Mouse (Mus musculus) embryonic facial prominence, embryonic 14.5 days (tissue): ENCODE data around the gene Cep131. TPM values are rescaled to one million over a fixed set of nuclear protein-coding genes. Genes with fewer than 3 reads are reported as not detected.
A peak's percentile ranks its signal among the peaks of the same experiment; 100 is the strongest.

Experiments
- ATAC-seq: fragments of 200-750 bp; cut with Nextera tagmentation; 2 replicates; pipeline ENCODE4 v1.8.0; 2017; ENCODE audit warnings: low read depth, moderate number of reproducible peaks, moderate TSS enrichment
- DNase-seq: peaks from one replicate; pipeline ENCODE4 v3.0.0-alpha.2; 2015; ENCODE audit warnings: low spot score
- H3K27ac ChIP-seq: fragments of 300-500 bp; sonication (generic); replicated peaks from 2 replicates; pipeline ENCODE4 v1.5.1; 2014; ENCODE audit warnings: low read depth, mild to moderate bottlenecking, low read length, moderate library complexity
- H3K27me3 ChIP-seq: fragments of 300-500 bp; sonication (generic); replicated peaks from 2 replicates; pipeline ENCODE4 v1.6.1; 2014; ENCODE audit warnings: low read length; ENCODE audit not compliant: control insufficient read depth, insufficient read depth
- H3K36me3 ChIP-seq: fragments of 300-500 bp; sonication (generic); 2 replicates; pipeline ENCODE4 v1.6.1; 2014; ENCODE audit warnings: low read length, mixed read lengths; ENCODE audit not compliant: control insufficient read depth, insufficient read depth
- H3K4me1 ChIP-seq: fragments of 300-500 bp; sonication (generic); 2 replicates; pipeline ENCODE4 v1.6.1; 2014; ENCODE audit warnings: antibody characterized with exemption, low read length; ENCODE audit not compliant: control insufficient read depth, insufficient read depth
- H3K4me2 ChIP-seq: fragments of 300-500 bp; sonication (generic); 2 replicates; pipeline ENCODE4 v1.6.1; 2014; ENCODE audit warnings: low read depth, mild to moderate bottlenecking, low read length, moderate library complexity, mixed read lengths
- H3K4me3 ChIP-seq: fragments of 300-500 bp; sonication (generic); 2 replicates; pipeline ENCODE4 v1.5.1; 2014; ENCODE audit warnings: low read depth, mild to moderate bottlenecking, low read length
- H3K9ac ChIP-seq: fragments of 300-500 bp; sonication (generic); 2 replicates; pipeline ENCODE4 v1.6.1; 2014; ENCODE audit warnings: low read depth, mild to moderate bottlenecking, low read length, moderate library complexity, mixed read lengths
- H3K9me3 ChIP-seq: fragments of 300-500 bp; sonication (generic); 2 replicates; pipeline ENCODE4 v1.6.1; 2016; ENCODE audit warnings: low read length; ENCODE audit not compliant: control insufficient read depth
- WGBS: fragments of 180-500 bp; shearing (Covaris S2); extraction: QIAGEN DNeasy Blood & Tissue Kit; methylation state at CpG from one replicate; pipeline ENCODE4 v1.1.7; 2014; 5-methylcytosine and 5-hydroxymethylcytosine counted together
- polyA plus RNA-seq: library from polyadenylated mRNA; unstranded; fragments of >200 nt; fragmentation: Nextera tagmentation; extraction: Ambion mirVana; gene quantifications from 2 replicates; pipeline ENCODE4 v1.2.1, GENCODE M21; 2014

Gene Cep131
- polyA plus RNA-seq, 1 experiment from 2014 or later, result 28.2 TPM

DNA sequence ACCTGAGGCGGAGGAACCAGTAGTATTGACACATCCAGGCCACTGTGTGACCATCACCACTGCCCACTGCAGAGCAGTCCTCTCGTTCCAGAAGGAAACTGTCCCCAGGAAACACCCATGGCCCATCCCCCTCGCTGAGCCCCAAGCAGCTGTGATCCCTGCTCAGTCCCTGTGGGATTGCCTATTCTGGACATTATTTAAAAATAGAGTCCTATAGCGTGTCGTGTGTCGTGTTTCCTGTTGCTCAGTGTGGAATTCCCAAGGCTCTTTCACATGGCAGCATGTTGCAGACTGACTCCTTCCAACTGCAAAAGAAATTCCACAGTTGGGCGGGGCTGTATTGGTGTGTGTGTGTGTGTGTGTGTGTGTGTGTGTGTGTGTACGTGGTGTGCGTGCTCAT, 34.4 kb downstream of the Cep131 start:
- Histone ChIP-seq H3K9ac (no peak overlapping the region), H3K36me3 (no peaks in the 10 kb centered on the region), H3K4me3 (no peak overlapping the region), H3K27ac (no peak overlapping the region), H3K4me1 (peaks cover 18% of the 10 kb centered on the region), H3K9me3 (no peaks in the 10 kb centered on the region), H3K27me3 (peaks cover 18% of the 10 kb centered on the region), H3K4me2 (no peak overlapping the region)
- ATAC-seq, result 0 out of 2 replicates have a peak, but pooled peaks have one; percentile 30
- 58% methylated on average over 9 of the region's 9 CpGs for WGBS
- DNase-seq, result peak; percentile 65

DNA sequence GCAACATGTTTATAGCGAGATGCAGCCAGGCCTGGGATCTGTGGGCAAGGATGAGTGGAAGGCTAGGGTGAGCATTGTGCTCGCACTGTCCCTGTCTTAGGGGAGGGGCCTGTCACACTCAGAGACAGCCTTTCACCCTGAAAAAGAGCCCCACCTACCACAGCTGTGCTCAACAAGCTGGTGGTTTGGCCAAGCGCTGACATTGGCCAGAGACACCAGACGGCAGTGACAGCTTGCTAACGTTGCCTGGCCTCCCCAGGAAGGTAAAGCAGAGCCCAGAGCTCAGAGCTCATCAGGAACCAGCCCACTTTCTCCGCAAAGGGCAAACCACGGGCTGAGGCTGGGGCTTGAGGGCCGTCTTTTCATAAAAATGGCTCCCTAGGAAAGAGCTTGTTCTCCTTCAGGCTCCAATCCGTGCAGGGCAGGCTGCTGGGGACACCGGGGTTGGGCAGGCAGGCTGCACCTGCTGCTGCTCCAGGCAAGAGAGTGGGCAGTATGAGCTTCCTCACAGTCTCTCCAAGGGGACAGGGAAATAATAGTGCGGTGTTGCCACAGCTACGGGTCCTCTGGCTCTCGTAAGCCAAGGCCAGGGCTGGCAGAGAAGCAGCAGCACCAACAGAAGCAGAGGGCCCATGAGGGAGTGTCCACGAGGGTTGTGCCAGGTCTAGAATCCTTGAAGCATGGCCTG, 35.4 kb downstream of the Cep131 start:
- Histone ChIP-seq H3K4me3 (no peak overlapping the region), H3K4me2 (no peak overlapping the region), H3K36me3 (no peaks in the 10 kb centered on the region), H3K27ac (no peak overlapping the region; the same call in 1 of the 2 replicates), H3K4me1 (peaks cover 19% of the 10 kb centered on the region), H3K9ac (no peak overlapping the region), H3K9me3 (no peaks in the 10 kb centered on the region), H3K27me3 (peaks cover 25% of the 10 kb centered on the region)
- 49% methylated on average over 14 of the region's 14 CpGs for WGBS
- peak; percentile 43; the same call in 1 of the 2 replicates for ATAC-seq
- peak; percentile 50 for DNase-seq

DNA sequence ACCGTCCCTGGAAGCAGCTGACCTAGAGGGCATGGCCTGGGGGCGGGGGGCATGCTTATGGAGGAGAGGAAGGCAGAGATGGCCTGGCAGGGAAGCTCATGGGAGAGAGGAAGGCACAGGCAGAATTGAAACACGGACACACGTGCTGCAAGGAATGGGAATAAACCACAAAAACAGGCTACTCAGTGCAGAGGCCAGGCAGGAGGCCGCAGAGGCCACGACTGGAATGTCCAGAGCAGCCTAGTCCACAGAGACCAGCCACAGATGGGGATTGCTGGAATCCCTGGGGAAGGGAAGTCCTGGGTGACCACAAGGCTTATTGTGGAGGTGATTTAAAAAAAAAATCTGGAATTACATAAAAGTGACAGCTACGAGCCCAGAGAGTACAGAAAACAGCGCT, 37.6 kb downstream of the Cep131 start:
- WGBS, result 77% methylated on average over 8 of the region's 8 CpGs
- Histone ChIP-seq H3K4me3 (no peak overlapping the region), H3K4me2 (no peak overlapping the region), H3K4me1 (peaks cover 25% of the 10 kb centered on the region), H3K9ac (no peak overlapping the region), H3K27ac (no peak overlapping the region), H3K36me3 (no peaks in the 10 kb centered on the region), H3K9me3 (no peaks in the 10 kb centered on the region), H3K27me3 (peaks cover 28% of the 10 kb centered on the region)
- no peak for ATAC-seq
- no peak for DNase-seq

DNA sequence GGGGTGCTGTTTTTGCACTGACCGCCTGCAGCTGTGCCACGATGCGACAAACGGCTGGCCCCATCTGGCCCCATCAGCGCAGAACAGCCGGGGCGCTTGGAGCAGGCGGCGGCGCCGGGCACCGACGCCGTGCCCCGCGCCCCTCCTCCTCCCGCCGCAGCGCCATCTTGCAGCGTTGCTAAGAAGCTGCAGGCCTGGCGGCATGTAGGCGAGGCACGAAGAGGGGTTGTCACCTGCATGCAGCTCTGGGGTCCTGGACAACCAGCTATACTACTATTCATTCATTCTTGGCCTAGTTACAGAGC, 38.4 kb downstream of the Cep131 start:
- Histone ChIP-seq H3K4me2 (peak overlapping the region; percentile 96), H3K9me3 (no peaks in the 10 kb centered on the region), H3K27ac (no peak overlapping the region), H3K9ac (peak overlapping the region; percentile 74; the same call in 1 of the 2 replicates), H3K27me3 (peaks cover 28% of the 10 kb centered on the region), H3K36me3 (no peaks in the 10 kb centered on the region), H3K4me3 (peak overlapping the region; percentile 65), H3K4me1 (peaks cover 25% of the 10 kb centered on the region)
- 14% methylated on average over 4 of the region's 23 CpGs for WGBS
- DNase-seq, result peak; percentile 47
- 0 out of 2 replicates have a peak, but pooled peaks have one; percentile 26 for ATAC-seq

DNA sequence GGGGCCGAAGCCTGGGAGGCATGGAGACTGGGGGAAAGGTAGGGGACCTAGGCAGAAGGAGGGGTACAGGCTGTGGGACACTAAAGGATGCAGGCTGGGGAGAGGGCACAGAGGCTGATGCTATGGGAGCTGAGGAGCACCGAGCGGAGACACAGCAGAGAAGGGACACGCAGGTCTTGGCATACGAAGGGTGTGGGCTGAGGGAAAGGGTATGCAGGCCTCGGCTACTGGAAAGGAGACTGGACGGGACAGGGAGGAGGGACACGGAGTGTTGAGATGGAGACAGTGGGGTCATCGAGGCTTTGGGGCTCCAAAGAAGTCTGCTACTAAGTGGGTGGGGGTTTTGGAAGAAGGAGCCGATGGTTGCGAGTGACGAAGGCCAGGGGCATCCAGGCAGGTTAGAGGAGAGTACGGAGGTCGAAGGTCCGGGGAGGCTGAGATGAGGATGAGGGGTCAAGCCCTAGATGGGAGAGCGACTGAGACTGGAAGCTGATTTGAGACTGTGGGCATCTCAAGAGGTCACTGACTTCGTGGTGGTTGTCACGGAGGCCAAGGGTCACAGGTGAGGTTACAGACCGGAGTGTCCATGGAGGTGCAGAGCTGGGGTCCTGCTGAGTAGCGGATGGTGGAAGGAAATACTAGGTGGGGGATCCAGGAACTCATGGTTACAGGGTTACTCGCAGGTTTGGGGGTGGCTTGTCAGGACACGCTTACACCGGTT, 38.9 kb downstream of the Cep131 start:
- Histone ChIP-seq H3K27ac (no peak overlapping the region), H3K4me2 (peak overlapping the region; percentile 96), H3K9me3 (no peaks in the 10 kb centered on the region), H3K36me3 (no peaks in the 10 kb centered on the region), H3K4me3 (peak overlapping the region; percentile 65), H3K9ac (peak overlapping the region; percentile 74), H3K27me3 (peaks cover 28% of the 10 kb centered on the region), H3K4me1 (peaks cover 25% of the 10 kb centered on the region)
- 16% methylated on average over 23 of the region's 23 CpGs for WGBS
- DNase-seq (no peak), ATAC-seq (no peak)

DNA sequence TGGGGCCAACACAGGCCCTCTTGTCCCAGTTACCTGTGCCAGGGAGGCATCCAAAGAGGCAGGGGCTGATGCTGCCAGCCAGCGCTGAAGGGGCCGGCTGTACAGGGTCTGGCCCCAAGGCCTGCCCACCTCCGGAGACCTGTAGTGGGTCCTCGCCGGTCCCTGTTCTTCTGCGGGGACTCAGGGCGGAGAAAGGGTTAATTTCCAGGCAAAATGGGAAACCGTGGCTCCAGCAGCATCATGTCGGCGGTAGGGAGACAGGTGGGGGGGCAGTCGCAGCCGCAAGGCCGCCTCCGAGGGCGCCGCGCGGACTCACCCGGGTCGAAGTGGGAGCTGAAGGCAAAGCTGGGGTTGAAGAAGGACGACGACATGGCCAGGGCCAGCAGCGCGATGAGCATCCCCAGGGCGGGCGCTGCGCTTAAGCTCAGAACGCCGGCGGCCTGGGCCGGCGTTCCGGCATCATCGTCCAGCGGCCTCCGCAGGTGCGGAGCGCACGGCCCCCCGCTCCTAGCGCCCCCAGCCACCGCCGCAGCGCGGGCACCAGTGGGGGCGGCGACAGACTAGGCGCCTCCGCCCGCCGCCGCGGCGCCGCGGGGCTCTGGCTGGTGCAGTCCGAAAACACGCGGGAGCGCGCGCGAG, 40.0 kb downstream of the Cep131 start, which contains the start of gene Aatk:
Gene Aatk (minus strand): TSS at position 615 of the 639 bp plus-strand sequence.
- peak within 1 kb of the TSS; percentile 74 for H3K9ac ChIP-seq
- peaks cover 28% of the 10 kb centered on the region for H3K27me3 ChIP-seq
- H3K4me3 ChIP-seq, result peak within 1 kb of the TSS; percentile 65
- no peaks in the 10 kb centered on the region for H3K9me3 ChIP-seq
- H3K4me2 ChIP-seq, result peak within 1 kb of the TSS; percentile 96
- ATAC-seq, result no peak
- DNase-seq, result no peak
- H3K36me3 ChIP-seq, result no peaks in the 10 kb centered on the region
- no peak within 1 kb of the TSS for H3K27ac ChIP-seq
- WGBS, result 4% methylated on average over 7 of the region's 63 CpGs
- H3K4me1 ChIP-seq, result peaks cover 25% of the 10 kb centered on the region

DNA sequence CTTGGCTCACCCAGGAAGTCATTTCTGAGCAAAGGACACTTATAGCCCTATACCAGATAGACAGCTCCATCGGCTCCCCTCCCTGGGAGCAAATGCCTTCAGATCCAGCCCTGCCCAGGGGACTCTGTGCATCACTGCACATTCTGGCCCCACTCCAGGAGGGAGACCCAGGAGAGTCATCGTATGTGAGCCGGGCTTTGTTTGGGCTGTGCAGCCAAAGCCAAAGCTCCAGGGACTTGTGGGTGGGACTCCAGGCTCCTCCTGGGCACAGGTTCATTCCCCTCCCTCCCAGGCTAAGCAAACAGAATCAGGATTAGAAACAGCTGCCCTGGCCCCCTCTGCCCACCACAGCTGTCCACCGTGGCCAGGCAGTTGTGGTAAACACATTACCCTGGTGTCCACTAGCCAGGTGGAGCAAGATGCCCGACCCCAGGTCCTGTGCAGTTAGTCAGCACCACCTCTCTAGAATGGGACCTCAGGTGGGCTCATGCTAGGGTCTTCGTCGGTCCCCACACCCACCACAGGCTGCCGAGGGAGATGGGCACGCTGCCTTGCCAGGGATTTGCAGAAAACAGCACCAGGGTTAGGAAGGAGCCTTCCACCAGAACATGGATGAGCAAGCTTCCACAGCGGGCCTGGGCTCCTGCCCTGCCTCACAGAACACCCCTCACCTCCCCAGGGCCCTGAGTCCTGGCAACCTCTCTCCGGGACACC, 40.6 kb downstream of the Cep131 start:
- WGBS, result 33% methylated on average over 11 of the region's 11 CpGs
- H3K27me3 ChIP-seq, result peaks cover 28% of the 10 kb centered on the region
- no peaks in the 10 kb centered on the region for H3K9me3 ChIP-seq
- peak overlapping the region; percentile 65 for H3K4me3 ChIP-seq
- peak overlapping the region; percentile 74 for H3K9ac ChIP-seq
- H3K36me3 ChIP-seq, result no peaks in the 10 kb centered on the region
- DNase-seq (peak; percentile 67), ATAC-seq (peak; percentile 47; the same call in 1 of the 2 replicates)
- H3K4me1 ChIP-seq, result peaks cover 21% of the 10 kb centered on the region
- peak overlapping the region; percentile 96 for H3K4me2 ChIP-seq
- H3K27ac ChIP-seq, result no peak overlapping the region

DNA sequence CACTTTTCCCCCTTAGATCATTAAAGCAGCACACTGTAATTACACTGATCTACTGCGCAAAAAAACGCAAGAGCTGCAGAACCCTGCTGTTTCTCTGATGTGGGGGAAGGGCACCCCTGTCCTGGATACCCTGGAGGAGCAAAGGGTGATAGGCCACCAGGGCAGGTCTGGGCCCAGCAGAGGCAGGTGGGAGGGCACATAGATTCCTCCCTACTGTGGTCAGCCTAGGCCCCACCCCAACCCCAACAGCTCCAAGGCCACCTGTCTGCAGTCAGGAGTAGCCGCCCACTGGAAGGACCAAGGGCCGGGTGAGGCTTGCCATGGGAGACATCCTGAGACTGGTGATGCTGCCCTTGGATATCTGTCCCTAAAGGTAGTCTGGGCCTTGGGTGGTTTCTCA, 41.3 kb downstream of the Cep131 start:
- Histone ChIP-seq H3K4me1 (peaks cover 21% of the 10 kb centered on the region), H3K4me3 (no peak overlapping the region), H3K9ac (no peak overlapping the region), H3K27ac (no peak overlapping the region), H3K9me3 (no peaks in the 10 kb centered on the region), H3K27me3 (peaks cover 28% of the 10 kb centered on the region), H3K36me3 (no peaks in the 10 kb centered on the region), H3K4me2 (peak overlapping the region; percentile 96; the same call in 1 of the 2 replicates)
- DNase-seq (no peak), ATAC-seq (no peak)
- 66% methylated on average over 4 of the region's 4 CpGs for WGBS
